Mouse (Mus musculus) intestine, embryonic 16.5 days (tissue): Measurements from ENCODE around the gene Cep57l1. TPM values are rescaled to one million over a fixed set of nuclear protein-coding genes. Genes with fewer than 3 reads are reported as not detected.
A peak's percentile ranks its signal among the peaks of the same experiment; 100 is the strongest.

Experiments used
- ATAC-seq: fragments of 200-750 bp; cut with Nextera tagmentation; 2 replicates; pipeline ENCODE4 v1.8.0; 2017; ENCODE audit warnings: moderate TSS enrichment, moderate library complexity
- H3K27ac ChIP-seq: fragments of 300-500 bp; sonication (generic); 2 replicates; pipeline ENCODE4 v1.5.1; 2014; ENCODE audit warnings: mild to moderate bottlenecking, low read length
- H3K27me3 ChIP-seq: fragments of 300-500 bp; sonication (generic); replicated peaks from 2 replicates; pipeline ENCODE4 v1.6.1; 2014; ENCODE audit warnings: low read length, control low read depth, mixed read lengths; ENCODE audit not compliant: control insufficient read depth, insufficient read depth
- H3K36me3 ChIP-seq: fragments of 300-500 bp; sonication (generic); 2 replicates; pipeline ENCODE4 v1.6.1; 2014; ENCODE audit warnings: low read length, control low read depth; ENCODE audit not compliant: control insufficient read depth, insufficient read depth
- H3K4me1 ChIP-seq: fragments of 300-500 bp; sonication (generic); 2 replicates; pipeline ENCODE4 v1.6.1; 2014; ENCODE audit warnings: low read length, control low read depth, mixed read lengths; ENCODE audit not compliant: control insufficient read depth, insufficient read depth
- H3K4me2 ChIP-seq: fragments of 300-500 bp; sonication (generic); 2 replicates; pipeline ENCODE4 v1.6.1; 2014; ENCODE audit warnings: low read depth, low read length, control low read depth
- H3K4me3 ChIP-seq: fragments of 300-500 bp; sonication (generic); 2 replicates; pipeline ENCODE4 v1.5.1; 2014; ENCODE audit warnings: mild to moderate bottlenecking, low read length
- H3K9ac ChIP-seq: fragments of 300-500 bp; sonication (generic); 2 replicates; pipeline ENCODE4 v1.6.1; 2014; ENCODE audit warnings: low read depth, low read length
- H3K9me3 ChIP-seq: fragments of 300-500 bp; sonication (generic); 2 replicates; pipeline ENCODE4 v1.6.1; 2016; ENCODE audit warnings: low read length, control low read depth; ENCODE audit not compliant: control insufficient read depth
- WGBS: fragments of 180-500 bp; shearing (Covaris S2); extraction: QIAGEN DNeasy Blood & Tissue Kit; methylation state at CpG from one replicate; pipeline ENCODE4 v1.1.7; 2014; 5-methylcytosine and 5-hydroxymethylcytosine counted together
- polyA plus RNA-seq: library from polyadenylated mRNA; unstranded; fragments of >200 nt; fragmentation: Nextera tagmentation; extraction: Ambion mirVana; gene quantifications from 2 replicates; pipeline ENCODE4 v1.2.1, GENCODE M21; 2015

Cep57l1 gene
- polyA plus RNA-seq = 13.6 and 18.6 TPM in 2 replicates

DNA sequence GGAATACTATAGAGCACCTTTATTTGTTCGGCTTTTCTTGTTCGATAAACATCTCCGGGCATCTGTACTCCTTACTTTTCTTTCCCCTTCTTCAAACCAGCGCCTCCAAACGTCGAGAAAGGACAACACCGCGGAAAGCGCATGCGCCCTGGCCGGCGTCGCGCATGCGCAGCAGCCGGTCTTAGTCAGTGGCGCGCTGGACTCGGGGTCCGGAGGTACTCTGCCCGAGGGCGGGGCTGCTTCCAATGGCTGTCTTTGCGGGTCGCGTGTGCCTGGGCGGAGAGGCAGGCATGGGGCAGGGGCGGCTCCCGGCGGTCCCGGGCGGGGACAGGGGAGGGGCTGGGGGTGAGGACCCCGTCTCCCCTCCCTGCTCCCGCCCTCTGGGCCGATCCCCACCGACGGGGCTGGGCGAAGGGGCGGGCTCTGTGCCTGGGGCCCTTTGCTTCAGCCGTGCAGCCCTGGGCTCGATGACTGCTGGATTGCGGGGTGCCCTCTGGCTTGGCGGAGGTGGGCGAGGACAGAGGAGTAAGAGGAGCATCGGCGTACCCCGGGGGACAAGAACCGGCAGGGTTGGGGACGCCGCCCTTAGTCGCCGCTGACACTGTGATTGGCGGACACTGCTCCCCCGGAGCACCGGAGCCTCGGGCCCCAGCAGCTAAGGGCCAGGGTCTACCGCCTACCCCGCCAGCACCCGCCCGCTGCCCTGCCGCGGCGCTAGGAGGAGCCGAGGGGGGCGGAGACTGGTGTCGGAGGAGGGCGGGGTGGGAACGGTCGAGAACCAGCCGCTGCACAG, at the start of gene Cep57l1, which contains the start of gene Sesn1:
Gene Cep57l1, minus strand, starts transcription at position 101 of the 793 bp plus-strand sequence.
Gene Sesn1, plus strand, starts transcription at position 165 of the 793 bp plus-strand sequence.
- Histone ChIP-seq H3K36me3 (no peaks in the 10 kb centered on the region), H3K4me2 (peak within 1 kb of the TSS; percentile 66), H3K4me1 (peaks cover 12% of the 10 kb centered on the region), H3K27ac (peak within 1 kb of the TSS; percentile 97), H3K9ac (peak within 1 kb of the TSS; percentile 82), H3K4me3 (peak within 1 kb of the TSS; percentile 74), H3K27me3 (no peaks in the 10 kb centered on the region), H3K9me3 (no peaks in the 10 kb centered on the region)
- under 1% methylated on average over 69 of the region's 69 CpGs for WGBS
- peak; percentile 96 for ATAC-seq

- no peak overlapping the region for H3K9ac ChIP-seq
- H3K9me3 ChIP-seq = no peaks in the 10 kb centered on the region
- H3K27me3 ChIP-seq = no peaks in the 10 kb centered on the region
Measured at GRCm38 (mm10) chr10:41848721-41849120, 39.0 kb upstream of the Cep57l1 start.

DNA sequence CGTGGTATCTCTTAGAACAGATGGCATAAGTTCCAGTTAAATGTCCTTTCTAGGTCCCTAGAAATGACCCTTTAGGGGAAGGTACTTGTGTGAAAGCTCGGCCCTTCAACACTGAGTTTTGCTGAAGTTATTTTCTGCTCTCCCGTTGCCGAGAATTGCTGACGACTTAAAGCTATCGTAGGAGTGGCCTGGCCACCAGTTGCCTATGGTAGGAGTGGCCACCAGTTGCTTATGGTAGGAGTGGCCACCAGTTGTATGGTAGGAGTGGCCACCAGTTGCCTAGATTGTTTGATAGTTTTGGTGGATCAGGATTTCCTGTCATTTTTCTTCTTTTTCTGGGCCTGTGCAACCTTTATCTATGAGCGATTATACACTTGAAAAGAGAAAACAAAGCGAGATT, 38.1 kb upstream of the Cep57l1 start:
- no peak for ATAC-seq
- WGBS = 96% methylated on average over 8 of the region's 8 CpGs

More at GRCm38 (mm10) chr10:41848721-41849120, 39.0 kb upstream of the Cep57l1 start:
- WGBS = 84% methylated on average over 2 of the region's 2 CpGs
- Histone ChIP-seq H3K4me3 (no peak overlapping the region), H3K27ac (no peak overlapping the region), H3K4me1 (no peaks in the 10 kb centered on the region), H3K4me2 (no peak overlapping the region), H3K36me3 (no peaks in the 10 kb centered on the region)
- ATAC-seq = no peak

DNA sequence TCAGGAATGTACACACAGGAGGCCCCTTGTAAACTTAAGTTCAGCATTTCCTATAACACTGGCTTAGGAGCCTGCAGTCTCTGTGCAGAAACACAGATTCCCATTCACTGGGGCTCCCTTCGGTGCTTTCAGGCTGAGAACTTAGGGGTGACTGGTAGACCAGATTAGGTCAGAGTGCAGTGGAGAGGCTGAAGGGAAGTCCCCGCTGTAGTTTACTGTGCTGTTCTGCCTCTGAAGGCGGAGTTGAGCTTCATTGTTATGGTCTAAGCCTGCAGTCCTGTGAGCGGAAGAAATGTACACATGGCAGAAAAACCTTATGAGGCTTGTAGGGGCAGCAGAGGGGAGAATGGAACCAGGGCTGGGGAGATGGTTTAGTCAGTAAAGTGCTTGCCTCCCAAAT, 29.2 kb upstream of the Cep57l1 start:
- WGBS = 59% methylated on average over 4 of the region's 4 CpGs
- no peak overlapping the region for H3K4me2 ChIP-seq
- no peaks in the 10 kb centered on the region for H3K9me3 ChIP-seq
- no peaks in the 10 kb centered on the region for H3K4me1 ChIP-seq
- no peak overlapping the region for H3K27ac ChIP-seq
- no peaks in the 10 kb centered on the region for H3K36me3 ChIP-seq
- H3K27me3 ChIP-seq = no peaks in the 10 kb centered on the region
- no peak for ATAC-seq
- H3K9ac ChIP-seq = no peak overlapping the region
- H3K4me3 ChIP-seq = no peak overlapping the region

More for the DNA sequence above, 38.1 kb upstream of the Cep57l1 start:
- no peaks in the 10 kb centered on the region for H3K27me3 ChIP-seq
- no peaks in the 10 kb centered on the region for H3K36me3 ChIP-seq
- H3K4me2 ChIP-seq = no peak overlapping the region
- H3K9ac ChIP-seq = no peak overlapping the region
- H3K4me1 ChIP-seq = no peaks in the 10 kb centered on the region
- H3K4me3 ChIP-seq = no peak overlapping the region
- no peaks in the 10 kb centered on the region for H3K9me3 ChIP-seq
- H3K27ac ChIP-seq = no peak overlapping the region

DNA sequence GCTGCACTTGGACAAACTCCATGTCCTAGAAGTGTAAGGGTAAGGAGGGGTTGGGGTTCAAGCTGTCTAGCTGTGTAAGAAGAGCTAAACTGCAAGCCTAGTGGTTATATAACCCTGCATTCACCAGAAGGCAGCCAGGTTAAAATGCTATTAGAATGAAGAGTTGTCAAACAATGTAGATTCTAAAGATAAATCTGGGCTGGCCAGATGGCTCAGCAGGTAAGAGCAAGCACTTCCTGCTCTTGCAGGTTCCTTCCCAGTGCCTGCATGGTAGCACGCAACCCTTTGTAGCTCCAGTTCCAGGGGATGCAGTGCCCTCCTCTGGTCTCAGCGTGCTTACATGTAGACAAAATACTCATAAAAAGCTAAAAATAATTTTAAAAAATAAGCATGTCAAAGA, 24.5 kb upstream of the Cep57l1 start:
- 87% methylated on average over 2 of the region's 2 CpGs for WGBS
- Histone ChIP-seq H3K9ac (no peak overlapping the region), H3K9me3 (no peaks in the 10 kb centered on the region), H3K4me1 (no peaks in the 10 kb centered on the region), H3K27ac (no peak overlapping the region), H3K4me3 (no peak overlapping the region), H3K27me3 (no peaks in the 10 kb centered on the region), H3K4me2 (no peak overlapping the region), H3K36me3 (no peaks in the 10 kb centered on the region)
- no peak for ATAC-seq

GRCm38 (mm10) chr10:41832191-41832590, 22.5 kb upstream of the Cep57l1 start:
- H3K4me3 ChIP-seq = no peak overlapping the region
- WGBS = 69% methylated on average over 6 of the region's 6 CpGs
- no peak for ATAC-seq

DNA sequence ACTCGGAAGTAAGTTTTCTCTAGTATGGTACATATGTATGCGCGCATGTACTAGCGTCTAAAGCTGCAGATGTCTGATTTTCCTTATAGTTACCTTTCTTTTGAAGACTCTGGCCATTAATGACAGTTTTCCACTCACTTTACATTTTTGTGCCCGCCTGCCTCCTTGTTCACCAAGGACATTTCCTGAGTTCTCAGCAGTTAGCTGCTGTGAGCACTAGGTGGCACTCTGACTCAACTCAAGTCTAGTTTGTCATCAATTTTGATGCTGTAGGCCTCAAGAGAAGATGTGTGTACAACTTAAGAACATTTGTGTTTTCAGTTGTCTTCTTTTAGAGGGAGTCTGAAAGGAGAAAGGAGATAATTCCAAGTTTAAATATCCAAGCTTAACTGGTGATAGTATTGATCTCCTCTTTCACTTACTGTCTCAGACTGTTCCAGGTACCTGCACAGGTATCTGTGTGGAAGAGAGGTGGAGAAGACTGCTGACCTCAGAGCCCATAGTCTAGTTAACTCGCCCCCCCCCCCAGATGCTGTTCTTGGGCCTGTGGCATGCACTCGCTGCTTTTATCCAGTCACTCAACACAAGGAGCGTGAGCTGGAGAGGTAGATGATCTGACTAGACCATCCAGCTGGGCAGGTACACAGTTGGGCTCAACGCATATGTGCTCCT, 21.3 kb upstream of the Cep57l1 start:
- Histone ChIP-seq H3K27ac (no peak overlapping the region), H3K4me1 (peaks cover 5% of the 10 kb centered on the region; the same call in 1 of the 2 replicates), H3K4me3 (no peak overlapping the region), H3K9me3 (no peaks in the 10 kb centered on the region), H3K9ac (no peak overlapping the region), H3K36me3 (no peaks in the 10 kb centered on the region), H3K4me2 (no peak overlapping the region), H3K27me3 (no peaks in the 10 kb centered on the region)
- 57% methylated on average over 9 of the region's 9 CpGs for WGBS
- ATAC-seq = no peak

More at GRCm38 (mm10) chr10:41832191-41832590, 22.5 kb upstream of the Cep57l1 start:
- Histone ChIP-seq H3K4me1 (peaks cover under 1% of the 10 kb centered on the region; the same call in 1 of the 2 replicates), H3K27ac (no peak overlapping the region), H3K9me3 (no peaks in the 10 kb centered on the region), H3K4me2 (no peak overlapping the region), H3K27me3 (no peaks in the 10 kb centered on the region), H3K36me3 (no peaks in the 10 kb centered on the region), H3K9ac (no peak overlapping the region)

DNA sequence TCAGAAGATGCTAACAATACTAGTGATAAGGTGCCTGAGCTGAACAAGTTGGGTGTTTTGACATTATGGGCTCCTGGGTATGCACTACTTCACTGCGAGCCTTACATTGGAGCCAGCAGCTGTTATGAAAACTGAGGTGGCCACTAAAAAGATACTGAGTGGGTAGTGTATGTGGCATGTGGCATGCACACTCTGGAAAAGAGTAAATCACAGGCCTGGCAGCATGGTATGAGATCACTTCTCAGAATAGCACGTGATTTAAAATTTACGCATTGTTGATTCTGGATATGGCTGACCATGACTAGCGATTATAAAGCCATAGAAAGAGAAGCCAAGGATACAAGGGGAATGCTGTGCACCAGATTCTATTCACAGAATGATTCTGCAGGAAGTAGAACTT, 20.8 kb upstream of the Cep57l1 start:
- no peaks in the 10 kb centered on the region for H3K36me3 ChIP-seq
- H3K9ac ChIP-seq = no peak overlapping the region
- no peaks in the 10 kb centered on the region for H3K27me3 ChIP-seq
- ATAC-seq = no peak
- 66% methylated on average over 4 of the region's 4 CpGs for WGBS
- H3K9me3 ChIP-seq = no peaks in the 10 kb centered on the region
- peaks cover 5% of the 10 kb centered on the region; the same call in 1 of the 2 replicates for H3K4me1 ChIP-seq
- no peak overlapping the region for H3K4me2 ChIP-seq
- no peak overlapping the region for H3K4me3 ChIP-seq
- no peak overlapping the region for H3K27ac ChIP-seq

DNA sequence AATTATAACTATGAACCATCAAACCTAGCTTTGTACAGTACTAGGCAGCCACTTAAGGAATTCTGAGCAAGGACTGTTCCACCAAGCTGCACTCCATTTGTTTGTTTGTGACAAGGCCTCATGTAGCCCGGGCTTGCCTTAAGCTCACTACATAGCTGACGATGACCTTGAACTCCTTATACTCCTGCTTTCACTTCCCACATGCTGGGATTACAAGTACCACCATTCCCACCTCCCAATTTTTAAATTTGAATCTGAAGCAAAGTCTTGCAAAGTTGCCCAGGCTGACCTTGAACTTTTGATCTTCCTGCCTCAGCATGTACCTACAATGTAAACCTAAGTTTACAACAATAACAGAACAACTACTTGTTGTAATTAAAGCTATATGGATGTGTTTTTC, 20.3 kb upstream of the Cep57l1 start:
- 86% methylated on average over 2 of the region's 2 CpGs for WGBS
- ATAC-seq = no peak
- H3K27ac ChIP-seq = no peak overlapping the region

More for the DNA sequence above, 20.3 kb upstream of the Cep57l1 start:
- Histone ChIP-seq H3K27me3 (no peaks in the 10 kb centered on the region), H3K4me1 (peaks cover 5% of the 10 kb centered on the region; the same call in 1 of the 2 replicates), H3K4me3 (no peak overlapping the region), H3K4me2 (no peak overlapping the region), H3K9ac (no peak overlapping the region), H3K9me3 (no peaks in the 10 kb centered on the region), H3K36me3 (no peaks in the 10 kb centered on the region)
